Mouse (Mus musculus) neural tube, embryonic 11.5 days (tissue): ENCODE results near the gene Slc11a1. TPM values are rescaled to one million over a fixed set of nuclear protein-coding genes. Genes with fewer than 3 reads are reported as not detected.
A peak's percentile ranks its signal among the peaks of the same experiment; 100 is the strongest.

Experiments
- ATAC-seq: fragments of 200-750 bp; cut with Nextera tagmentation; 2 replicates; pipeline ENCODE4 v1.8.0; 2017; ENCODE audit warnings: moderate number of reproducible peaks, mild to moderate bottlenecking, moderate TSS enrichment, moderate library complexity; ENCODE audit not compliant: insufficient read depth, low FRiP score, low TSS enrichment
- DNase-seq: peaks from one replicate; pipeline ENCODE4 v3.0.0-alpha.2; 2015; ENCODE audit warnings: low spot score
- H3K27ac ChIP-seq: fragments of 300-500 bp; sonication (generic); 2 replicates; pipeline ENCODE4 v1.5.1; 2014; ENCODE audit warnings: low read depth, mild to moderate bottlenecking, low read length
- H3K27me3 ChIP-seq: fragments of 300-500 bp; sonication (generic); 2 replicates; pipeline ENCODE4 v1.6.1; 2014; ENCODE audit warnings: mild to moderate bottlenecking, low read length, mixed read lengths; ENCODE audit not compliant: control insufficient read depth, insufficient read depth
- H3K36me3 ChIP-seq: fragments of 300-500 bp; sonication (generic); 2 replicates; pipeline ENCODE4 v1.6.1; 2014; ENCODE audit warnings: mild to moderate bottlenecking, low read length, moderate library complexity, mixed read lengths; ENCODE audit not compliant: control insufficient read depth, insufficient read depth
- H3K4me1 ChIP-seq: fragments of 300-500 bp; sonication (generic); 2 replicates; pipeline ENCODE4 v1.6.1; 2014; ENCODE audit warnings: low read length, mixed read lengths; ENCODE audit not compliant: control insufficient read depth, insufficient read depth
- H3K4me2 ChIP-seq: fragments of 300-500 bp; sonication (generic); 2 replicates; pipeline ENCODE4 v1.6.1; 2014; ENCODE audit warnings: low read depth, mild to moderate bottlenecking, moderate library complexity
- H3K4me3 ChIP-seq: fragments of 300-500 bp; sonication (generic); 2 replicates; pipeline ENCODE4 v1.5.1; 2014; ENCODE audit warnings: low read depth, low read length
- H3K9ac ChIP-seq: fragments of 300-500 bp; sonication (generic); 2 replicates; pipeline ENCODE4 v1.6.1; 2014; ENCODE audit warnings: mild to moderate bottlenecking, low read length
- H3K9me3 ChIP-seq: fragments of 300-500 bp; sonication (generic); 2 replicates; pipeline ENCODE4 v1.6.1; 2016; ENCODE audit warnings: low read length; ENCODE audit not compliant: control insufficient read depth
- WGBS: fragments of 180-500 bp; shearing (Covaris S2); extraction: QIAGEN DNeasy Blood & Tissue Kit; methylation state at CpG from one replicate; pipeline ENCODE4 v1.1.7; 2014; 5-methylcytosine and 5-hydroxymethylcytosine counted together
- microRNA counts: library from miRNA; unstranded; fragments of <30 nt; microRNA quantifications from one replicate; lab custom pipeline; 2015
- microRNA-seq: library from miRNA; unstranded; fragments of <30 nt; microRNA quantifications from one replicate; pipeline ENCODE4, GENCODE M21; 2016
- polyA plus RNA-seq: library from polyadenylated mRNA; unstranded; fragments of >200 nt; fragmentation: Nextera tagmentation; extraction: Ambion mirVana; gene quantifications from 2 replicates; pipeline ENCODE4 v1.2.1, GENCODE M21; 2014

Gene Slc11a1
- polyA plus RNA-seq, 1 experiment from 2014 or later = 2.3 TPM

DNA sequence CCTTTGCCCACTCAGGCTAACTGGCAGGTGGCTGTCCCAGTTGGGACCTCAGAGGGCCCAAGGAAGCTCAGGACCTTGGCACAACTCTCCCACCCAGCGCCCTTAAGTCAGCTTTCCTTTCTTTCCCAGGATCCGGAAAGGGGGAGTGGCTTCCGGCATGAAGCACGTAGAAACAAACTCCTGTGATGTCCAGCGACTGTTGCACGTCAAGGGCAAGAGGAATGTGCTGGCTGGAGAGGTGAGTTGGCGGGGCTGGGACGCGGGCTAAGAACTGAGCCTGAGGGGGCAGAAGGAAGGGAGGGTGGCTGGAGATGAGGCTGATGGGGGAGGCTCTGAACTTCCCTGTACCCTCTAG lies 44.4 kb downstream of the Slc11a1 start:
- 75% methylated on average over 9 of the region's 9 CpGs for WGBS
- DNase-seq (no peak), ATAC-seq (no peak)
- Histone ChIP-seq H3K4me2 (no peak overlapping the region), H3K9me3 (no peaks in the 10 kb centered on the region), H3K4me1 (no peaks in the 10 kb centered on the region), H3K4me3 (no peak overlapping the region), H3K9ac (no peak overlapping the region), H3K27ac (no peak overlapping the region), H3K27me3 (no peaks in the 10 kb centered on the region), H3K36me3 (no peaks in the 10 kb centered on the region)

GRCm38 (mm10) chr1:74423147-74423546 lies 48.2 kb downstream of the Slc11a1 start:
- WGBS = 36% methylated on average over 8 of the region's 8 CpGs
- no peak for DNase-seq

GRCm38 (mm10) chr1:74425845-74426244 lies 50.9 kb downstream of the Slc11a1 start:
- Histone ChIP-seq H3K9ac (no peak overlapping the region), H3K9me3 (no peaks in the 10 kb centered on the region), H3K27ac (no peak overlapping the region), H3K4me1 (no peaks in the 10 kb centered on the region), H3K36me3 (no peaks in the 10 kb centered on the region), H3K27me3 (no peaks in the 10 kb centered on the region), H3K4me3 (no peak overlapping the region), H3K4me2 (no peak overlapping the region)
- DNase-seq = no peak
- WGBS = 79% methylated on average over 7 of the region's 7 CpGs
- ATAC-seq = no peak

More at GRCm38 (mm10) chr1:74423147-74423546, 48.2 kb downstream of the Slc11a1 start:
- Histone ChIP-seq H3K36me3 (no peaks in the 10 kb centered on the region), H3K4me3 (no peak overlapping the region), H3K27ac (no peak overlapping the region), H3K4me1 (no peaks in the 10 kb centered on the region), H3K9ac (no peak overlapping the region), H3K4me2 (no peak overlapping the region), H3K9me3 (no peaks in the 10 kb centered on the region), H3K27me3 (no peaks in the 10 kb centered on the region)
- ATAC-seq = no peak

GRCm38 (mm10) chr1:74433220-74433619 lies 58.2 kb downstream of the Slc11a1 start:
- DNase-seq (no peak), ATAC-seq (no peak)
- Histone ChIP-seq H3K4me1 (no peaks in the 10 kb centered on the region), H3K4me2 (no peak overlapping the region), H3K9ac (no peak overlapping the region), H3K36me3 (no peaks in the 10 kb centered on the region; the same call in none of the 2 replicates), H3K27ac (no peak overlapping the region), H3K9me3 (no peaks in the 10 kb centered on the region), H3K4me3 (no peak overlapping the region), H3K27me3 (no peaks in the 10 kb centered on the region)
- WGBS = 86% methylated on average over 6 of the region's 6 CpGs

DNA sequence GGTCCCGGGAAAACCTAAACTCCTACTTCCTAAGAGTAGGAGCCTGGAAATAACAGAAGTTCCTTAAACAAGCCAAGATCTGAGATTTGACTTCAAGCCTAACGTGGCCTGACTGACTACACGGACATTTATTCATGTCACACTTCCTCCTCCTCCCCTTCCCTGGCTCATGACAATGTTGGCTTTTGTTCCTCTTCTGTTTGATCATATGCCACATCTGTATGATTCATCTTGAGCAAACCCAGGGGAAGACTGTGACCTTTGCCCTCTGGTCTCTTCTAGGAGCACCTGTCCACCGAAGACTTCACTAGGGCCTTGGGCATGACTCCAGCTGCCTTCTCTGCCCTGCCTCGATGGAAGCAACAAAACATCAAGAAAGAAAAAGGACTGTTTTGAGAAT lies 59.6 kb downstream of the Slc11a1 start:
- DNase-seq (no peak), ATAC-seq (no peak)
- H3K36me3 ChIP-seq = peaks cover 5% of the 10 kb centered on the region
- no peak overlapping the region for H3K9ac ChIP-seq
- H3K9me3 ChIP-seq = no peaks in the 10 kb centered on the region
- H3K27me3 ChIP-seq = no peaks in the 10 kb centered on the region
- H3K4me3 ChIP-seq = no peak overlapping the region
- H3K27ac ChIP-seq = no peak overlapping the region
- no peak overlapping the region for H3K4me2 ChIP-seq
- no peaks in the 10 kb centered on the region for H3K4me1 ChIP-seq
- WGBS = 58% methylated on average over 5 of the region's 5 CpGs

DNA sequence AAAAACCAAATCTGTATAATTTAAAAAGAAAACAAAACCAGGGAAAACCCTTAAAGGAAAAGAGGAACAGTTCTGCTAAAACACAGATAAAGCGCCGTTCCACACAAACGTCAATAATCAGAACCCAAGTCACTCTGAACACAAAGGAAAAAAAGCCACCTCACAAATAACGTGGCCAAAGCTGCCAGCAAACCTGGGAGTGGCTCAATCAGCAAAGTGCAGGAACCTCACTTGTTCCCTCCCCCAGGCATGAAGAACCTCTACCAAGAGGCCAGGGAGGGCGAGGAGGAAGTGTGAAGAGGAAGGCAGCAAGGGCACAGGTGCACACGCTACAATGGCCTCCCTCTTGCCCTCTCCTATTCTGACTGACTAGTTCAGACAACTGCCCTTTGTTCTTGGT lies 60.6 kb downstream of the Slc11a1 start:
- Histone ChIP-seq H3K4me1 (no peaks in the 10 kb centered on the region), H3K4me2 (no peak overlapping the region), H3K27me3 (no peaks in the 10 kb centered on the region), H3K9ac (no peak overlapping the region), H3K9me3 (no peaks in the 10 kb centered on the region), H3K27ac (no peak overlapping the region), H3K36me3 (peaks cover 5% of the 10 kb centered on the region), H3K4me3 (no peak overlapping the region)
- DNase-seq = no peak
- no peak for ATAC-seq
- 93% methylated on average over 6 of the region's 6 CpGs for WGBS

MicroRNAs within 50 kb of the gene (microRNA counts, 519-probe panel; counts per million panel counts)
- 3,862 counts per million, percentile 73 among the panel's probes with 10 or more counts for microRNA mmu-miR-26b (lab: Ali Mortazavi, UCI)

Small RNA genes lying within 50 kb of the gene (microRNA-seq; reads per million reads assigned to microRNA genes)
- 11,682 reads per million, percentile 97 among the genes with 10 or more reads in this experiment for gene Mir26b

Other genes with a start within 250 kb of the Slc11a1 start
- 0.38 and 0.78 TPM in 2 replicates for gene Rufy4, start 249.7 kb upstream of the Slc11a1 start, polyA plus RNA-seq
- gene Cxcr2, start 221.2 kb upstream of the Slc11a1 start, polyA plus RNA-seq = 0.24 TPM in 1 of 2 replicates, not detected in the other
- gene Cxcr1, start 180.6 kb upstream of the Slc11a1 start, polyA plus RNA-seq = not detected in 2 replicates
- gene Arpc2, start 139.1 kb upstream of the Slc11a1 start, polyA plus RNA-seq = 308 and 318 TPM in 2 replicates
- 0.21 and 0.38 TPM in 2 replicates for gene Gpbar1, start 96.6 kb upstream of the Slc11a1 start, polyA plus RNA-seq
- gene Aamp, start 90.5 kb upstream of the Slc11a1 start, polyA plus RNA-seq = 195 and 215 TPM in 2 replicates
- gene Pnkd, start 90.3 kb upstream of the Slc11a1 start, polyA plus RNA-seq = 104 and 107 TPM in 2 replicates
- gene Tmbim1, start 69.6 kb upstream of the Slc11a1 start, polyA plus RNA-seq = 8.3 and 8.5 TPM in 2 replicates
- gene Catip, start 13.1 kb upstream of the Slc11a1 start, polyA plus RNA-seq = 0.20 and 0.26 TPM in 2 replicates
- gene Ctdsp1, start 16.3 kb downstream of the Slc11a1 start, polyA plus RNA-seq = 41.5 and 43.5 TPM in 2 replicates
- 0.09 and 0.15 TPM in 2 replicates for gene Vil1, start 34.2 kb downstream of the Slc11a1 start, polyA plus RNA-seq
- 90.2 and 90.5 TPM in 2 replicates for gene Cnot9, start 130.9 kb downstream of the Slc11a1 start, polyA plus RNA-seq
- gene Plcd4, start 167.7 kb downstream of the Slc11a1 start, polyA plus RNA-seq = 0.72 and 1.3 TPM in 2 replicates
- gene Usp37, start 169.1 kb downstream of the Slc11a1 start, polyA plus RNA-seq = 40.4 and 42.6 TPM in 2 replicates
- gene Zfp142, start 213.1 kb downstream of the Slc11a1 start, polyA plus RNA-seq = 9.7 and 10.2 TPM in 2 replicates
- 20.3 and 21.2 TPM in 2 replicates for gene Bcs1l, start 213.1 kb downstream of the Slc11a1 start, polyA plus RNA-seq
- gene Rnf25, start 226.2 kb downstream of the Slc11a1 start, polyA plus RNA-seq = 9.0 and 9.4 TPM in 2 replicates
- gene Stk36, start 226.2 kb downstream of the Slc11a1 start, polyA plus RNA-seq = 17.2 and 23.3 TPM in 2 replicates